ENCODE assay signal across 8 mouse cellular contexts in genomic region chr17:6828531-6829150, GRCm38 (mm10). TPM values are rescaled to one million over a fixed set of nuclear protein-coding genes. Genes with fewer than 3 reads are reported as not detected.
DNase-seq lines count a peak whose midpoint lies in the region; ATAC-seq and TF ChIP-seq lines count a peak whose summit lies in the region.

No protein-coding gene starts in this region.

- intact Hi-C loops in left cerebral cortex, adult 2 months (cut with DNase I), result loop anchor here (2.0 kb wide), 1 partner anchor 46 kb away; the partner anchor contains the start of gene Ezr
- intact Hi-C loops in left cerebral cortex, postnatal 36 days (cut with DNase I), result loop anchor here (5.0 kb wide), 2 partner anchors 34 to 46 kb away; partner anchors contain the start of gene Ezr

- 0 out of 2 replicates have a peak, but pooled peaks cover 3% of the 10 kb centered on the region for H3K4me1 ChIP-seq in embryonic facial prominence, embryonic 14.5 days (ENCODE audit: control insufficient read depth, insufficient read depth, low read length)
- 0 out of 2 replicates have a peak, but pooled peaks cover 7% of the 10 kb centered on the region for H3K4me1 ChIP-seq in limb, embryonic 15.5 days
- H3K4me1 ChIP-seq in neural tube, embryonic 14.5 days (ENCODE audit: control insufficient read depth, insufficient read depth, low read length), result peaks cover 6% of the 10 kb centered on the region

- H3K9me3 ChIP-seq in embryonic facial prominence, embryonic 14.5 days (ENCODE audit: control insufficient read depth, low read length), result no peaks in the 10 kb centered on the region
- H3K9me3 ChIP-seq in limb, embryonic 15.5 days, result no peaks in the 10 kb centered on the region
- H3K9me3 ChIP-seq in neural tube, embryonic 14.5 days (ENCODE audit: control insufficient read depth, low read length), result no peaks in the 10 kb centered on the region

- TF ChIP-seq CTCF in left cerebral cortex, adult 2 months (IDR thresholded peaks at IDR 0.05), result no peak

- no peaks in the 10 kb centered on the region for H3K27me3 ChIP-seq in embryonic facial prominence, embryonic 14.5 days (replicated peaks; ENCODE audit: control insufficient read depth, insufficient read depth, low read length)
- H3K27me3 ChIP-seq in limb, embryonic 15.5 days, result no peaks in the 10 kb centered on the region
- no peaks in the 10 kb centered on the region for H3K27me3 ChIP-seq in neural tube, embryonic 14.5 days (ENCODE audit: control insufficient read depth, insufficient read depth, low read length)

- no peak for DNase-seq in left cerebral cortex, adult 2 months (ENCODE audit: extremely low spot score in 1 of 2, low spot score in 2 of 2)
- no peak for DNase-seq in left cerebral cortex, postnatal 36 days (ENCODE audit: low spot score in 2 of 2)
- DNase-seq in embryonic facial prominence, embryonic 14.5 days (ENCODE audit: low spot score), result no peak
- no peak for DNase-seq in embryo, embryonic 11 days
- DNase-seq in cerebellum, adult 18-20 months, result no peak

- H3K27ac ChIP-seq in left cerebral cortex, adult 2 months, result peak overlapping the region; percentile 91
- H3K27ac ChIP-seq in embryonic facial prominence, embryonic 14.5 days (replicated peaks; ENCODE audit: low read depth, low read length), result peak overlapping the region; percentile 94
- peak overlapping the region; percentile 99 for H3K27ac ChIP-seq in limb, embryonic 15.5 days
- peak overlapping the region; percentile 94 for H3K27ac ChIP-seq in neural tube, embryonic 14.5 days (ENCODE audit: low read depth, low read length)

- WGBS in embryonic facial prominence, embryonic 14.5 days, result 69% methylated on average over 7 of the region's 7 CpGs
- 74% methylated on average over 7 of the region's 7 CpGs for WGBS in limb, embryonic 15.5 days
- 78% methylated on average over 7 of the region's 7 CpGs for WGBS in neural tube, embryonic 14.5 days

- no peak for ATAC-seq in embryonic facial prominence, embryonic 14.5 days (ENCODE audit: low read depth)
- no peak for ATAC-seq in limb, embryonic 15.5 days (ENCODE audit: insufficient number of reproducible peaks, low FRiP score, low TSS enrichment, low read depth)
- no peak for ATAC-seq in neural tube, embryonic 14.5 days (ENCODE audit: low read depth)
- no peak for ATAC-seq in activated CD4-positive, CD25-positive, alpha-beta regulatory T cell, adult 4 months

- H3K4me3 ChIP-seq in left cerebral cortex, adult 2 months, result peak overlapping the region; percentile 66
- peak overlapping the region; percentile 58 for H3K4me3 ChIP-seq in embryonic facial prominence, embryonic 14.5 days (ENCODE audit: low read depth, low read length)
- peak overlapping the region; percentile 56 for H3K4me3 ChIP-seq in limb, embryonic 15.5 days
- peak overlapping the region; percentile 53 for H3K4me3 ChIP-seq in neural tube, embryonic 14.5 days (ENCODE audit: low read depth, low read length)

- H3K4me2 ChIP-seq in embryonic facial prominence, embryonic 14.5 days (ENCODE audit: low read depth, low read length), result peak overlapping the region; percentile 78
- peak overlapping the region; percentile 69 for H3K4me2 ChIP-seq in limb, embryonic 15.5 days
- peak overlapping the region; percentile 78 for H3K4me2 ChIP-seq in neural tube, embryonic 14.5 days (ENCODE audit: low read depth, low read length)

- H3K36me3 ChIP-seq in embryonic facial prominence, embryonic 14.5 days (ENCODE audit: control insufficient read depth, insufficient read depth, low read length), result no peaks in the 10 kb centered on the region
- H3K36me3 ChIP-seq in limb, embryonic 15.5 days, result no peaks in the 10 kb centered on the region
- no peaks in the 10 kb centered on the region for H3K36me3 ChIP-seq in neural tube, embryonic 14.5 days (ENCODE audit: control insufficient read depth, insufficient read depth, low read length)

- H3K9ac ChIP-seq in embryonic facial prominence, embryonic 14.5 days (ENCODE audit: low read depth, low read length), result peak overlapping the region; percentile 75
- H3K9ac ChIP-seq in limb, embryonic 15.5 days, result peak overlapping the region; percentile 51; the same call in 1 of the 2 replicates
- H3K9ac ChIP-seq in neural tube, embryonic 14.5 days (replicated peaks; ENCODE audit: low read depth, low read length), result peak overlapping the region; percentile 41

RNA-seq across cellular contexts. Expression of gene Ezr, which starts 46.1 kb away (rescaled TPM):
- 10 to 100 TPM; 50.3 to 51.5 TPM for total RNA-seq in left cerebral cortex, adult 2 months (2021)
- total RNA-seq in left cerebral cortex, postnatal 36 days (2021), result 10 to 100 TPM; 51.1 to 51.8 TPM
- 57.8 and 59.1 TPM in 2 replicates for polyA plus RNA-seq in embryonic facial prominence, embryonic 14.5 days (2014; fragmentation: Nextera tagmentation; extraction: Ambion mirVana)
- 114 and 115 TPM in 2 replicates for polyA plus RNA-seq in limb, embryonic 15.5 days (2015; fragmentation: Nextera tagmentation; extraction: Ambion mirVana)
- polyA plus RNA-seq in neural tube, embryonic 14.5 days (2014; fragmentation: Nextera tagmentation; extraction: Ambion mirVana), result 50.5 and 62.8 TPM in 2 replicates
- polyA plus RNA-seq in activated CD4-positive, CD25-positive, alpha-beta regulatory T cell, adult 4 months (2017; shearing (Covaris generic)), result 100 to 1,000 TPM; 112 to 143 TPM
